Mouse (Mus musculus) forebrain, embryonic 10.5 days (tissue): ENCODE measurements at regions not wholly inside any gene's neighbourhood (a gene's known extent, or its start where the extent isn't known, plus 50 kb on each side); places are given as distances from the start of the nearest gene placed in this dataset.

Source experiments
- DNase-seq: peaks from one replicate; pipeline ENCODE4 v3.0.0-alpha.2; 2017; ENCODE audit warnings: low spot score; ENCODE audit errors: extremely low spot score
- H3K27ac ChIP-seq: fragments of 300-500 bp; sonication (generic); 2 replicates; pipeline ENCODE4 v1.5.1; 2016; ENCODE audit warnings: mild to moderate bottlenecking
- H3K27me3 ChIP-seq: fragments of 300-500 bp; sonication (generic); 2 replicates; pipeline ENCODE4 v1.6.1; 2016; ENCODE audit warnings: mild to moderate bottlenecking; ENCODE audit not compliant: poor library complexity, severe bottlenecking
- H3K36me3 ChIP-seq: fragments of 300-500 bp; sonication (generic); replicated peaks from 2 replicates; pipeline ENCODE4 v1.6.1; 2016; ENCODE audit warnings: mild to moderate bottlenecking, moderate library complexity
- H3K4me1 ChIP-seq: fragments of 300-500 bp; sonication (generic); 2 replicates; pipeline ENCODE4 v1.6.1; 2016
- H3K4me3 ChIP-seq: fragments of 300-500 bp; sonication (generic); 2 replicates; pipeline ENCODE4 v1.5.1; 2016; ENCODE audit warnings: mild to moderate bottlenecking, moderate library complexity
- H3K9me3 ChIP-seq: fragments of 300-500 bp; sonication (generic); 2 replicates; pipeline ENCODE4 v1.6.1; 2016; ENCODE audit warnings: mild to moderate bottlenecking, moderate library complexity
- WGBS: fragments of 180-500 bp; shearing (Covaris S2); methylation state at CpG from one replicate; pipeline ENCODE4 v1.1.7; 2016; 5-methylcytosine and 5-hydroxymethylcytosine counted together

- H3K9me3 ChIP-seq: no peaks in the 10 kb centered on the region
- no peaks in the 10 kb centered on the region for H3K27me3 ChIP-seq
- no peak for DNase-seq
- H3K27ac ChIP-seq: no peak overlapping the region
- H3K4me3 ChIP-seq: no peak overlapping the region
- no peaks in the 10 kb centered on the region for H3K36me3 ChIP-seq
- no peaks in the 10 kb centered on the region; the same call in 1 of the 2 replicates for H3K4me1 ChIP-seq
These were observed 453.1 kb upstream of the Cdh11 start for GRCm38 (mm10) chr8:103238456-103238970.

GRCm38 (mm10) chr8:103244169-103244568 is 458.7 kb upstream of the Cdh11 start:
- Histone ChIP-seq H3K36me3 (no peaks in the 10 kb centered on the region), H3K9me3 (peaks cover 8% of the 10 kb centered on the region; the same call in 1 of the 2 replicates), H3K4me3 (no peak overlapping the region), H3K27ac (no peak overlapping the region), H3K27me3 (no peaks in the 10 kb centered on the region), H3K4me1 (peaks cover 10% of the 10 kb centered on the region)
- DNase-seq: no peak
- 83% methylated on average over 2 of the region's 2 CpGs for WGBS

- no peak overlapping the region for H3K27ac ChIP-seq
- peaks cover 10% of the 10 kb centered on the region for H3K4me1 ChIP-seq
- WGBS: 92% methylated on average over 6 of the region's 6 CpGs
- no peak for DNase-seq
- peaks cover 8% of the 10 kb centered on the region; the same call in 1 of the 2 replicates for H3K9me3 ChIP-seq
- no peak overlapping the region for H3K4me3 ChIP-seq
- H3K27me3 ChIP-seq: no peaks in the 10 kb centered on the region
- no peaks in the 10 kb centered on the region for H3K36me3 ChIP-seq
These were observed 459.2 kb upstream of the Cdh11 start for GRCm38 (mm10) chr8:103244658-103245057.

GRCm38 (mm10) chr8:103245864-103246263 is 460.4 kb upstream of the Cdh11 start:
- H3K27ac ChIP-seq: no peak overlapping the region
- peaks cover 10% of the 10 kb centered on the region for H3K4me1 ChIP-seq
- no peak for DNase-seq
- no peak overlapping the region for H3K4me3 ChIP-seq
- no peaks in the 10 kb centered on the region for H3K36me3 ChIP-seq
- peaks cover 8% of the 10 kb centered on the region; the same call in 1 of the 2 replicates for H3K9me3 ChIP-seq
- 27% methylated on average over 9 of the region's 9 CpGs for WGBS
- H3K27me3 ChIP-seq: no peaks in the 10 kb centered on the region

GRCm38 (mm10) chr8:103261236-103261635 is 475.8 kb upstream of the Cdh11 start:
- H3K27me3 ChIP-seq: no peaks in the 10 kb centered on the region
- H3K4me3 ChIP-seq: no peak overlapping the region
- no peak for DNase-seq
- no peaks in the 10 kb centered on the region for H3K36me3 ChIP-seq
- peaks cover 5% of the 10 kb centered on the region; the same call in 1 of the 2 replicates for H3K9me3 ChIP-seq
- no peaks in the 10 kb centered on the region for H3K4me1 ChIP-seq
- H3K27ac ChIP-seq: no peak overlapping the region

GRCm38 (mm10) chr8:103270035-103270434 is 484.6 kb upstream of the Cdh11 start:
- Histone ChIP-seq H3K27me3 (peaks cover 20% of the 10 kb centered on the region), H3K9me3 (no peaks in the 10 kb centered on the region), H3K4me3 (no peak overlapping the region), H3K4me1 (peaks cover 34% of the 10 kb centered on the region), H3K27ac (no peak overlapping the region), H3K36me3 (no peaks in the 10 kb centered on the region)
- DNase-seq: no peak
- 88% methylated on average over 3 of the region's 3 CpGs for whole genome bisulfite sequencing

GRCm38 (mm10) chr8:103270815-103271553 is 485.5 kb upstream of the Cdh11 start:
- Histone ChIP-seq H3K27me3 (peaks cover 20% of the 10 kb centered on the region), H3K4me3 (no peak overlapping the region), H3K36me3 (no peaks in the 10 kb centered on the region), H3K27ac (peak overlapping the region; percentile 36; the same call in 1 of the 2 replicates), H3K4me1 (peaks cover 34% of the 10 kb centered on the region), H3K9me3 (no peaks in the 10 kb centered on the region)
- WGBS: 35% methylated on average over 9 of the region's 9 CpGs
- DNase-seq: peak; percentile 18

- H3K4me3 ChIP-seq: no peak overlapping the region
- WGBS: 8% methylated on average over 5 of the region's 5 CpGs
These were observed 487.1 kb upstream of the Cdh11 start for GRCm38 (mm10) chr8:103272305-103273079.

GRCm38 (mm10) chr8:103273476-103273875 is 488.0 kb upstream of the Cdh11 start:
- Histone ChIP-seq H3K27ac (peak overlapping the region; percentile 70; the same call in 1 of the 2 replicates), H3K4me3 (no peak overlapping the region)
- 95% methylated on average over 2 of the region's 2 CpGs for WGBS

More at GRCm38 (mm10) chr8:103272305-103273079, 487.1 kb upstream of the Cdh11 start:
- peaks cover 20% of the 10 kb centered on the region for H3K27me3 ChIP-seq
- no peaks in the 10 kb centered on the region for H3K9me3 ChIP-seq
- H3K27ac ChIP-seq: peak overlapping the region; percentile 70
- H3K4me1 ChIP-seq: peaks cover 34% of the 10 kb centered on the region
- H3K36me3 ChIP-seq: no peaks in the 10 kb centered on the region
- peak; percentile 17 for DNase-seq

GRCm38 (mm10) chr8:103281801-103282200 is 496.4 kb upstream of the Cdh11 start:
- Histone ChIP-seq H3K4me3 (no peak overlapping the region), H3K27me3 (no peaks in the 10 kb centered on the region), H3K4me1 (no peaks in the 10 kb centered on the region), H3K9me3 (no peaks in the 10 kb centered on the region), H3K36me3 (no peaks in the 10 kb centered on the region), H3K27ac (no peak overlapping the region)
- WGBS: 54% methylated on average over 1 of the region's 1 CpGs
- no peak for DNase-seq

More at GRCm38 (mm10) chr8:103273476-103273875, 488.0 kb upstream of the Cdh11 start:
- no peak for DNase-seq
- no peaks in the 10 kb centered on the region for H3K9me3 ChIP-seq
- H3K36me3 ChIP-seq: no peaks in the 10 kb centered on the region
- H3K4me1 ChIP-seq: peaks cover 34% of the 10 kb centered on the region
- peaks cover 20% of the 10 kb centered on the region for H3K27me3 ChIP-seq

- no peak overlapping the region for H3K27ac ChIP-seq
- WGBS: 77% methylated on average over 12 of the region's 12 CpGs
- H3K36me3 ChIP-seq: no peaks in the 10 kb centered on the region
- H3K27me3 ChIP-seq: peaks cover 36% of the 10 kb centered on the region
- no peaks in the 10 kb centered on the region for H3K9me3 ChIP-seq
- H3K4me1 ChIP-seq: peaks cover 20% of the 10 kb centered on the region
- no peak overlapping the region for H3K4me3 ChIP-seq
- DNase-seq: no peak
These were observed 503.1 kb upstream of the Cdh11 start for GRCm38 (mm10) chr8:103288561-103288974.

- Histone ChIP-seq H3K9me3 (no peaks in the 10 kb centered on the region), H3K4me3 (no peak overlapping the region), H3K27me3 (peaks cover 38% of the 10 kb centered on the region), H3K4me1 (peaks cover 20% of the 10 kb centered on the region), H3K27ac (no peak overlapping the region), H3K36me3 (no peaks in the 10 kb centered on the region)
- no peak for DNase-seq
- WGBS: 76% methylated on average over 2 of the region's 2 CpGs
These were observed 507.5 kb upstream of the Cdh11 start for GRCm38 (mm10) chr8:103292896-103293295.
